Mouse (Mus musculus): ENCODE measurements around the gene Gm21974. TPM values are rescaled to one million over a fixed set of nuclear protein-coding genes. Genes with fewer than 3 reads are reported as not detected.

The Gm21974 gene
- polyA plus RNA-seq, 1 experiment = not detected

DNA sequence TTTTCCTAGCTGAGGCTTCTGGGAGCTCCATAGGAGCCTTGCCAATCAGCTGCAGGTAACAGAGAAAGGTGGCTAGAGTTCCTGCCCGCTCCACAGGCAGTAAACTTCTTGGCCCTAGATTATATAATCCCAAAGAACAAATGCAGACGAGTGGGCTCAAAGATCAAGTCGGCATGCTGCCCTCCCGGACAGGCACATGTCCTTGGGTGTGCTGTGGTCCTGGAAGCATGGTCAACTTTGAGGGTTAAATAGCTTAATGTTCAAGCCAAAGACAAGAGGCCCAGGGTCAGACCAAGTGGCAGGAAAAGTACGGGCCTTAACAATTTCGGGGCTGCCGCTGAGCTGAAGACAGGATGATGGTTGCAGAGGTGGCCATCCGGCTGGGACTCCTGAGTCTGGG is 30.8 kb upstream of the Gm21974 start:
- TF ChIP-seq CTCF (IDR thresholded peaks at IDR 0.05; ENCODE audit: extremely low read depth, insufficient read length, insufficient replicate concordance, low read depth, low read length) = no peak
- no peak for TF ChIP-seq POLR2A (IDR thresholded peaks at IDR 0.05; ENCODE audit: low read depth, low read length)
- H3K4me1 ChIP-seq (ENCODE audit: control insufficient read depth, insufficient read depth, insufficient read length, low read length) = peaks cover 44% of the 10 kb centered on the region
- no peak overlapping the region for H3K4me3 ChIP-seq (ENCODE audit: low read depth, low read length)
- 47% methylated on average over 8 of the region's 8 CpGs for WGBS
- no peaks in the 10 kb centered on the region for H3K27me3 ChIP-seq (ENCODE audit: control insufficient read depth, insufficient read depth, low read length)
- H3K36me3 ChIP-seq (ENCODE audit: control insufficient read depth, insufficient read depth, low read length) = peaks cover 15% of the 10 kb centered on the region
- H3K27ac ChIP-seq (ENCODE audit: insufficient read depth, low read depth, low read length) = peak overlapping the region; percentile 48

DNA sequence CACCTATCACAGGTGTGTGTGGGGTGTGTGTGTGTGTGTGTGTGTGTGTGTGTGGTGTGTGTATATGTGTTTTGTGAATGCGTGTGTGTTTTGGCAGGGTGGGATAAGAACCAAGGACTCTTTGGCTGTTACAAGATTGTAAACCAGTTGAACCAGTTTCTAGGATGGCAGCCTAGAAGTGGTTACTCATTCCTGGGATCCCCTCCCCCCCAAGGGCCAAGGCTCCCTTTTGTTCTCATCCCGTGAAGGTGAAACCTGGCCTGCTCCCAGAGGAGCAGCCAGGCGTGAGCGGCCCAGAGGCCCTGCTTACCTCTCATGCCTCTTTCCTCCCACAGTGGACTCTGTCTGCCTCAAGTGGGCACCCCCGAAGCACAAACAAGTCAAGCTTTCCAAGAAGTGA is 30.0 kb upstream of the Gm21974 start:
- 33% methylated on average over 5 of the region's 5 CpGs for WGBS
- Histone ChIP-seq H3K36me3 (ENCODE audit: control insufficient read depth, insufficient read depth, low read length) (peaks cover 15% of the 10 kb centered on the region), H3K4me1 (ENCODE audit: control insufficient read depth, insufficient read depth, insufficient read length, low read length) (peaks cover 44% of the 10 kb centered on the region), H3K27me3 (ENCODE audit: control insufficient read depth, insufficient read depth, low read length) (no peaks in the 10 kb centered on the region), H3K4me3 (ENCODE audit: low read depth, low read length) (no peak overlapping the region), H3K27ac (ENCODE audit: insufficient read depth, low read depth, low read length) (peak overlapping the region; percentile 48)
- TF ChIP-seq POLR2A (IDR thresholded peaks at IDR 0.05; ENCODE audit: low read depth, low read length) = 0 out of 2 replicates have a peak, but pooled peaks have one; percentile 26
- TF ChIP-seq CTCF (IDR thresholded peaks at IDR 0.05; ENCODE audit: extremely low read depth, insufficient read length, insufficient replicate concordance, low read depth, low read length) = no peak

GRCm38 (mm10) chr7:127923714-127924113 is 28.5 kb upstream of the Gm21974 start:
- 63% methylated on average over 5 of the region's 5 CpGs for WGBS
- Histone ChIP-seq H3K4me1 (ENCODE audit: control insufficient read depth, insufficient read depth, insufficient read length, low read length) (peaks cover 44% of the 10 kb centered on the region), H3K36me3 (ENCODE audit: control insufficient read depth, insufficient read depth, low read length) (peaks cover 15% of the 10 kb centered on the region), H3K27ac (ENCODE audit: insufficient read depth, low read depth, low read length) (no peak overlapping the region), H3K27me3 (ENCODE audit: control insufficient read depth, insufficient read depth, low read length) (no peaks in the 10 kb centered on the region), H3K4me3 (ENCODE audit: low read depth, low read length) (no peak overlapping the region)
- TF ChIP-seq POLR2A (IDR thresholded peaks at IDR 0.05; ENCODE audit: low read depth, low read length) (no peak), CTCF (IDR thresholded peaks at IDR 0.05; ENCODE audit: extremely low read depth, insufficient read length, insufficient replicate concordance, low read depth, low read length) (no peak)

DNA sequence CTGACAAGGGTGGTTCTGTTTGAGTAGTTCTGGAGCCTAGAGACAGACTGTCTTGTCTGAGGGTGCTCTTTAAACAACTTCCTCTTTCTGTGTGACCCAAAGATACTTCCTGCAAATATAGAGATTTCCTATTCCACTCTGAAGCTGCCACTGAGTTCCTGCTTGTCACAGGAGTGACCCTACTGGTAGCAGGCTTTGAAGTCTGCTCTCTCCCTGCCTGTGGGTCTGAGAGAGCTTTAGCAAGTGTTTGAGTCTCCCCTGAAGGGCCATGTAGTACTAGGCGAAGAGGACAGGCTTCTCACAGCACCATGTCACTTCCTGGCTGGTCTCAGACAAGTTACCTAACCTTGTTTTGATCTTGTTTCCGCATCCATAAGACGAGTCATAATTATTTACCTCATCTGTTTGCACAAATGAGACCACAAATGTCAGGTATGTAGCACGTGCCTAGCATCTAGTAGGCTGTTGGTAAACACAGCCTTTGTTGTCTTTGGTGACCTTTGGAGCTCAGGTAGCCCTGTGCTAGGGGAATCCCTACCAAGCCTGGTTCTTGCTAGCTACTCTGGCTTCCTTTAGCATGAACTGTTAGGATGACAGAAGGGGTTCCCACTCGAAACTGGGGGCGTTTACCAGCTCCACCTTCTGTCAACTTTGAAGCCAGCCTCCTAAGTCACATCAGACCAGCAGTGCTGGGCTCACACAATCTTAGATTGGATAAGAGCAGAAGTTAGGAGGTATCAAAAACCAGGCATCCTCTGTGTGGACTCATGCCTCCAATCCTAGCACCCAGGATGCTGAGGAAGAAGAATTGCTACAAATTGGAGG is 27.4 kb upstream of the Gm21974 start:
- H3K4me3 ChIP-seq (ENCODE audit: low read depth, low read length) = no peak overlapping the region
- H3K4me1 ChIP-seq (ENCODE audit: control insufficient read depth, insufficient read depth, insufficient read length, low read length) = peaks cover 42% of the 10 kb centered on the region
- no peak for TF ChIP-seq POLR2A (IDR thresholded peaks at IDR 0.05; ENCODE audit: low read depth, low read length)
- no peak for TF ChIP-seq CTCF (IDR thresholded peaks at IDR 0.05; ENCODE audit: extremely low read depth, insufficient read length, insufficient replicate concordance, low read depth, low read length)
- H3K27ac ChIP-seq (ENCODE audit: insufficient read depth, low read depth, low read length) = peak overlapping the region; percentile 84
- peaks cover 15% of the 10 kb centered on the region for H3K36me3 ChIP-seq (ENCODE audit: control insufficient read depth, insufficient read depth, low read length)
- no peaks in the 10 kb centered on the region for H3K27me3 ChIP-seq (ENCODE audit: control insufficient read depth, insufficient read depth, low read length)
- 31% methylated on average over 6 of the region's 6 CpGs for WGBS

GRCm38 (mm10) chr7:127921516-127921915 is 26.3 kb upstream of the Gm21974 start:
- H3K36me3 ChIP-seq (ENCODE audit: control insufficient read depth, insufficient read depth, low read length) = peaks cover 15% of the 10 kb centered on the region
- H3K4me1 ChIP-seq (ENCODE audit: control insufficient read depth, insufficient read depth, insufficient read length, low read length) = peaks cover 31% of the 10 kb centered on the region
- 49% methylated on average over 8 of the region's 8 CpGs for WGBS

DNA sequence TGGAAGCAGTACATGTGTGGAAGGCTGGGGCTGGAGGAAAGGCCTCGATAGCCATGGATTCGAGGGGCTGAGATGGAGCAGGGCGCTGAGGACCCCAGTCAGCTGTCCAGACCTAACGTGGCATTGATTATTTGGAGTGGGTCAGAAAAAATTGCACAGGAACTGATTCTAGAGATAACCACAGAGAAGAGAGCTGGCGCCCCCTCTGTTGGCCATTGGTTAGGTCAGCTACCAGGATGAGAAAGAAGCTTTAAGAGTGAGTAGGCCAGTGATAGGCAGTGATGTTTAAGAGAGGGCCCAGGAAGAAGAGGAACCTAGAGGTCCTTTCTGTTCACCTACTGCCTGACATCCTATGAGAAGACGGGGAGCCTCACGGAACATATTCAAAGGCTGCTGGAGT is 24.0 kb upstream of the Gm21974 start:
- TF ChIP-seq POLR2A (IDR thresholded peaks at IDR 0.05; ENCODE audit: low read depth, low read length) (no peak), CTCF (IDR thresholded peaks at IDR 0.05; ENCODE audit: extremely low read depth, insufficient read length, insufficient replicate concordance, low read depth, low read length) (peak; percentile 14; the same call in 1 of the 2 replicates)
- 0 out of 2 replicates have a peak, but pooled peaks cover 1% of the 10 kb centered on the region for H3K36me3 ChIP-seq (ENCODE audit: control insufficient read depth, insufficient read depth, low read length)
- H3K27me3 ChIP-seq (ENCODE audit: control insufficient read depth, insufficient read depth, low read length) = no peaks in the 10 kb centered on the region
- no peak overlapping the region for H3K4me3 ChIP-seq (ENCODE audit: low read depth, low read length)
- no peak overlapping the region for H3K27ac ChIP-seq (ENCODE audit: insufficient read depth, low read depth, low read length)
- WGBS = 73% methylated on average over 7 of the region's 7 CpGs
- peaks cover 20% of the 10 kb centered on the region for H3K4me1 ChIP-seq (ENCODE audit: control insufficient read depth, insufficient read depth, insufficient read length, low read length)

More at GRCm38 (mm10) chr7:127921516-127921915, 26.3 kb upstream of the Gm21974 start:
- no peaks in the 10 kb centered on the region for H3K27me3 ChIP-seq (ENCODE audit: control insufficient read depth, insufficient read depth, low read length)
- peak; percentile 48; the same call in 1 of the 2 replicates for TF ChIP-seq CTCF (IDR thresholded peaks at IDR 0.05; ENCODE audit: extremely low read depth, insufficient read length, insufficient replicate concordance, low read depth, low read length)
- no peak for TF ChIP-seq POLR2A (IDR thresholded peaks at IDR 0.05; ENCODE audit: low read depth, low read length)
- H3K4me3 ChIP-seq (ENCODE audit: low read depth, low read length) = no peak overlapping the region
- no peak overlapping the region for H3K27ac ChIP-seq (ENCODE audit: insufficient read depth, low read depth, low read length)

GRCm38 (mm10) chr7:127918203-127918602 is 22.9 kb upstream of the Gm21974 start:
- TF ChIP-seq POLR2A (IDR thresholded peaks at IDR 0.05; ENCODE audit: low read depth, low read length) (no peak), CTCF (IDR thresholded peaks at IDR 0.05; ENCODE audit: extremely low read depth, insufficient read length, insufficient replicate concordance, low read depth, low read length) (peak; percentile 59; the same call in 1 of the 2 replicates)
- WGBS = 48% methylated on average over 3 of the region's 3 CpGs
- H3K4me3 ChIP-seq (ENCODE audit: low read depth, low read length) = no peak overlapping the region

More at GRCm38 (mm10) chr7:127918203-127918602, 22.9 kb upstream of the Gm21974 start:
- Histone ChIP-seq H3K36me3 (ENCODE audit: control insufficient read depth, insufficient read depth, low read length) (0 out of 2 replicates have a peak, but pooled peaks cover 1% of the 10 kb centered on the region), H3K27ac (ENCODE audit: insufficient read depth, low read depth, low read length) (no peak overlapping the region), H3K27me3 (ENCODE audit: control insufficient read depth, insufficient read depth, low read length) (no peaks in the 10 kb centered on the region), H3K4me1 (ENCODE audit: control insufficient read depth, insufficient read depth, insufficient read length, low read length) (peaks cover 13% of the 10 kb centered on the region)

All from small intestine, adult 2 months (tissue).